In the genomic region with DNA sequence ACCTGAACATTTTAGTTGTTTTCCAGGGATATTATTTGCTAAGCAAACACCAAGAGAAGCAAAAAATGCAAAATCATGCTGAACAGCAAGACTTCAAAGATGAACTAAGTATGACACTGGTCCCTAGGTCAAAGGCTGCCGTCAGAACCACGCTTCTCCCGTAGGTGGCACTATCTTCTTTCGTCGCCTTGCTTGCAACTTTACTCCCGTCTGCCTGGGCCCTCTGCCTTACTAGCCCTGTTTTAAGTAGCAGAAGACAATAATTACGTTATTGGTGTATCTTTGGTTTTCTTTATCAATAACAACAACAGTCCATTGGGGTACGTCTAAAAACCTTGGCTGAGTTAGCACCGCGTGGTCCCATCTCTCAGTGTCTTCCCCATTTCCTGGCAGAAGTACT, we compare ENCODE assay signal across 8 mouse cellular contexts. TPM values are rescaled to one million over a fixed set of nuclear protein-coding genes. Genes with fewer than 3 reads are reported as not detected.
DNase-seq lines count a peak whose midpoint lies in the region; ATAC-seq and TF ChIP-seq lines count a peak whose summit lies in the region.

No protein-coding gene starts in this region.

- no peak for TF ChIP-seq POLR2A in ES-Bruce4 (IDR thresholded peaks at IDR 0.05; ENCODE audit: insufficient read depth, low read length)
- TF ChIP-seq POLR2A in kidney, adult 2 months (IDR thresholded peaks at IDR 0.05; ENCODE audit: low read depth, low read length) = no peak

- no peaks in the 10 kb centered on the region for H3K4me1 ChIP-seq in ES-Bruce4 (ENCODE audit: control insufficient read depth, insufficient read depth, low read length)
- peaks cover 3% of the 10 kb centered on the region; the same call in 1 of the 2 replicates for H3K4me1 ChIP-seq in kidney, adult 2 months (ENCODE audit: control insufficient read depth, insufficient read depth, low read length)
- peaks cover 4% of the 10 kb centered on the region; the same call in 1 of the 2 replicates for H3K4me1 ChIP-seq in liver, postnatal 0 days (ENCODE audit: insufficient read depth)

- H3K4me2 ChIP-seq in liver, postnatal 0 days (ENCODE audit: low read depth, low read length) = peak overlapping the region; percentile 85

- DNase-seq in A20 (ENCODE audit: low read depth, low spot score) = peak; percentile 55
- DNase-seq in cerebellum, adult 9-10 months = peak; percentile 69
- DNase-seq in gastrocnemius, postnatal 36 days = peak; percentile 51 to 59
- peak; percentile 76 for DNase-seq in kidney, adult 2 months
- peak; percentile 68 for DNase-seq in liver, postnatal 0 days
- DNase-seq in retina, postnatal 1 day = peak; percentile 66

- 11% methylated on average over 10 of the region's 10 CpGs for WGBS in kidney, adult 2 months
- WGBS in liver, postnatal 0 days (ENCODE audit: insufficient replicate concordance) = 5% methylated on average over 10 of the region's 10 CpGs

- H3K9ac ChIP-seq in ES-Bruce4 (ENCODE audit: low read depth, poor library complexity, severe bottlenecking) = no peak overlapping the region
- no peak overlapping the region for H3K9ac ChIP-seq in liver, postnatal 0 days (replicated peaks)

- TF ChIP-seq CTCF in ES-Bruce4 (IDR thresholded peaks at IDR 0.05; ENCODE audit: low read depth, low read length) = peak; percentile 73
- TF ChIP-seq CTCF in kidney, adult 2 months (conservative IDR thresholded peaks at IDR 0.05; ENCODE audit: insufficient read depth, insufficient read length, low read depth, low read length) = peak; percentile 94
- TF ChIP-seq CTCF in liver, postnatal 0 days (IDR thresholded peaks at IDR 0.05; ENCODE audit: low read depth) = peak; percentile 84

- H3K4me3 ChIP-seq in ES-Bruce4 (ENCODE audit: low read depth, low read length) = no peak overlapping the region
- no peak overlapping the region for H3K4me3 ChIP-seq in kidney, adult 2 months (ENCODE audit: insufficient read depth, low read depth, low read length)
- H3K4me3 ChIP-seq in liver, postnatal 0 days (ENCODE audit: low read depth, low read length) = no peak overlapping the region

- no peaks in the 10 kb centered on the region for H3K9me3 ChIP-seq in ES-Bruce4 (replicated peaks; ENCODE audit: control insufficient read depth, insufficient read depth, low read length, poor library complexity, severe bottlenecking)
- H3K9me3 ChIP-seq in liver, postnatal 0 days (ENCODE audit: low read length) = no peaks in the 10 kb centered on the region

- TF ChIP-seq EP300 in ES-Bruce4 (IDR thresholded peaks at IDR 0.05; ENCODE audit: insufficient read depth, low read depth, low read length) = no peak
- TF ChIP-seq EP300 in liver, postnatal 0 days (IDR thresholded peaks at IDR 0.05; ENCODE audit: low read depth) = no peak

- H3K27ac ChIP-seq in ES-Bruce4 (ENCODE audit: insufficient read depth, low read length) = no peak overlapping the region
- H3K27ac ChIP-seq in kidney, adult 2 months (ENCODE audit: insufficient read depth, low read depth, low read length) = no peak overlapping the region
- no peak overlapping the region for H3K27ac ChIP-seq in liver, postnatal 0 days (ENCODE audit: low read depth)

- no peak for ATAC-seq in liver, postnatal 0 days
- no peak for ATAC-seq in monocyte, adult 5-6 weeks (replicated peaks; ENCODE audit: insufficient number of reproducible peaks, low FRiP score, low TSS enrichment, poor library complexity, severe bottlenecking)

- intact Hi-C loops in gastrocnemius, postnatal 36 days (cut with DNase I) = loop anchor here (5.0 kb wide), 2 partner anchors 306 to 371 kb away; a partner anchor contains a TSS

- H3K27me3 ChIP-seq in ES-Bruce4 (ENCODE audit: control insufficient read depth, insufficient read depth, low read length, poor library complexity, severe bottlenecking) = peaks cover 8% of the 10 kb centered on the region
- no peaks in the 10 kb centered on the region; the same call in 1 of the 2 replicates for H3K27me3 ChIP-seq in kidney, adult 2 months (replicated peaks; ENCODE audit: control insufficient read depth, insufficient read depth, low read length)
- H3K27me3 ChIP-seq in liver, postnatal 0 days (ENCODE audit: insufficient read depth, low read length) = peaks cover 43% of the 10 kb centered on the region

- no peaks in the 10 kb centered on the region for H3K36me3 ChIP-seq in ES-Bruce4 (ENCODE audit: control insufficient read depth, insufficient read depth, low read length, poor library complexity, severe bottlenecking)
- no peaks in the 10 kb centered on the region for H3K36me3 ChIP-seq in kidney, adult 2 months (ENCODE audit: control insufficient read depth, insufficient read depth, low read length)
- H3K36me3 ChIP-seq in liver, postnatal 0 days (replicated peaks; ENCODE audit: insufficient read depth, low read length) = no peaks in the 10 kb centered on the region

RNA-seq across cellular contexts. Expression of a gene that starts 1.7 kb away (rescaled TPM):
- 17.6 and 20.9 TPM in 2 replicates for polyA plus RNA-seq in ES-Bruce4 (2011; ENCODE audit: insufficient read depth, insufficient read length, low read depth, missing spikeins)
- total RNA-seq in gastrocnemius, postnatal 36 days (2021) = 10 to 100 TPM; 37.4 to 45.7 TPM
- polyA plus RNA-seq in kidney, adult 2 months (2012; rRNA removed) = 3.9 and 4.6 TPM in 2 replicates
- 0.34 and 0.45 TPM in 2 replicates for polyA plus RNA-seq in liver, postnatal 0 days (2015; fragmentation: Nextera tagmentation; extraction: Ambion mirVana)
- total RNA-seq in monocyte, adult 5-6 weeks (2017) = not detected in 3 replicates

RNA-seq across cellular contexts. Expression of a gene that starts 49.0 kb away (rescaled TPM):
- polyA plus RNA-seq in ES-Bruce4 (2011; ENCODE audit: insufficient read depth, insufficient read length, low read depth, missing spikeins) = 12.4 and 15.2 TPM in 2 replicates
- total RNA-seq in gastrocnemius, postnatal 36 days (2021) = 10 to 100 TPM; 41.2 to 48.1 TPM
- 33.0 and 35.9 TPM in 2 replicates for polyA plus RNA-seq in kidney, adult 2 months (2012; rRNA removed)
- polyA plus RNA-seq in liver, postnatal 0 days (2015; fragmentation: Nextera tagmentation; extraction: Ambion mirVana) = 34.8 and 35.2 TPM in 2 replicates
- total RNA-seq in monocyte, adult 5-6 weeks (2017) = 24.6 to 35.2 TPM (median 33.2 TPM) in 3 replicates

RNA-seq across cellular contexts. Expression of a gene that starts 58.9 kb away (rescaled TPM):
- 105 and 114 TPM in 2 replicates for polyA plus RNA-seq in ES-Bruce4 (2011; ENCODE audit: insufficient read depth, insufficient read length, low read depth, missing spikeins)
- total RNA-seq in gastrocnemius, postnatal 36 days (2021) = 10 to 100 TPM; 16.2 to 18.5 TPM
- 14.4 and 20.7 TPM in 2 replicates for polyA plus RNA-seq in kidney, adult 2 months (2012; rRNA removed)
- 30.0 and 30.3 TPM in 2 replicates for polyA plus RNA-seq in liver, postnatal 0 days (2015; fragmentation: Nextera tagmentation; extraction: Ambion mirVana)
- 124 to 159 TPM (median 133 TPM) in 3 replicates for total RNA-seq in monocyte, adult 5-6 weeks (2017)
